Mouse (Mus musculus) embryonic fibroblast, embryonic 13.5 days (primary cell): ENCODE data around the gene Gpx3.

Experiments
- CTCF ChIP-seq: IDR thresholded peaks from 2 replicates; pipeline ENCODE4 v1.5.1; 2011; ENCODE audit warnings: mild to moderate bottlenecking, control low read depth, low read length, moderate library complexity, borderline replicate concordance; ENCODE audit not compliant: insufficient read depth
- POLR2A ChIP-seq: IDR thresholded peaks from 2 replicates; pipeline ENCODE4 v1.6.1; 2011; ENCODE audit warnings: low read depth, mild to moderate bottlenecking, control low read depth, low read length, moderate library complexity

- no peak for TF ChIP-seq CTCF
- TF ChIP-seq POLR2A = no peak
These were observed 26.6 kb downstream of the Gpx3 start for GRCm38 (mm10) chr11:54928886-54929285.
